Mouse (Mus musculus) left cerebral cortex, adult 2 months (tissue): ENCODE data around the gene Snx30. TPM values are rescaled to one million over a fixed set of nuclear protein-coding genes. Genes with fewer than 3 reads are reported as not detected.
"Not testable (repeated sequence)": the region's sequence is repeated elsewhere in the genome, so short reads cannot be mapped to it uniquely, and the experiment has no call there.

Experiments used
- DNase-seq, 2 experiments: peaks; one replicate each; pipeline ENCODE4 v3.0.0; 2021 to 2022; ENCODE audit warnings: low spot score in 2 of 2, mixed read lengths in 1 of 2; ENCODE audit errors: extremely low spot score in 1 of 2
- H3K27ac ChIP-seq: fragments of 200-600 bp; 2 replicates; pipeline ENCODE4 v1.8.1; 2022
- H3K4me3 ChIP-seq: fragments of 200-600 bp; 2 replicates; pipeline ENCODE4 v1.8.1; 2022
- CTCF ChIP-seq: fragments of 200-600 bp; IDR thresholded peaks from 2 replicates; pipeline ENCODE4 v1.8.1; 2022; ENCODE audit warnings: antibody characterized with exemption, mild to moderate bottlenecking, moderate library complexity
- intact Hi-C: fragments of 180-260 bp; cut with DNase I; formaldehyde crosslinking; loops from one replicate; pipeline ENCODE4 v1.15.1; 2025
- total RNA-seq, 2 experiments: library from RNA; stranded (reverse); gene quantifications; 2 replicates each; pipeline ENCODE4 v1.2.3; 2021

The Snx30 gene
- total RNA-seq, 2 experiments from 2014 or later: 33.4 to 37.2 TPM

DNA sequence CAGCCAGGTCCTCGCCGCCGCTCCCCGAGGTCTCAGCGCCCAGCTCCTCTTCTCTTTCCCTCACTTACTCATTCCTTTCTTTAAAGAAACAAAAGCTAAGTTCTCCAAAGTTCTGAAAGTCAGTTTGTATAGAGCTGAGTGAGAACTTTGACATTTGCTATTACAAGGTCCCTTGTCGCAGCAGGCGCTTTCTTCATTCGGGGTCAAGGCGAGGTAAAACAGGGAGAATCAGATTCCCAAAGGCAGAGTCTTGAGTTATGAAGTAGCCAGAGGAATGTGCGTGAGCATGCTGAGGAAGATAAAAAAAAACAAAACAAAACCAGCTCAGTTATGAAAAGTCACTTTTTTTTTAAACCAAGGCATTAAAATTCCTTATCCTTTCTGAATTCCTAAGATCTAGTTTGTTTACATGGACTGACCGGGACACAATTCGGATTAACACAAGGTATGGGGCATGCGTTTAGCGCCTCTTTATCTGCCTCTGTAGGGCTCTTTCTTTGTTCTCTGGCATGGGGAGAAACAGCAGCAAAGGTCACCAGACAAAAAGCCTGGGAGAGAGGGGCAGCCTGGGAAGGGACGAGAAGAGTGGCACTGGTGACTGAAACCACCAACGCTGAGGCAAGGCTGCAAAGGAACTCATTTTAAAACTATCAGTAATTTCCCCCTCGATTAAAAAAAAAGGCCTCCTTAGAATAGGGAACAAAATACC lies 33.3 kb upstream of the Snx30 start:
- intact Hi-C loops: loop anchor here (5.0 kb wide), 1 partner anchor 155 kb away; no protein-coding TSS in a partner anchor
- no peak for TF ChIP-seq CTCF
- no peak overlapping the region for H3K4me3 ChIP-seq
- no peak for DNase-seq
- H3K27ac ChIP-seq: no peak overlapping the region

DNA sequence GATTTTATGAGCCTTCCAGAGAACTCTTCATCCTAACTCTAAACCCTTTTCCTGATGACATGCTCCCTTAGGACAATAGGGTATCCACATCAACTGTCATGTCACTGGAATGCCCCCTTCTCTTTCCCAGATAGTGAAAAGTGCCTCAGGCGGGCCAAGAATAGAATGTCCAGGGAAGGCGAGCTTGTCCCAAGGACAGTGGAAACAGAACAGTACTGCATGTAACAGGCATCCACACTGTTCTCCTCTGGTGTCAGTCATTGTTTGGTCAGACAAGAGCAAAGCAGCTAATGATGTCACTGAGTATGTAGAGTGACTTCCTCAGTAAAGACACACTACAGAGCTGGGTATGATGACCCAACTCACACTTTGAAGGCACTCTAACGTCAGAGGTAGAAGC lies 27.8 kb upstream of the Snx30 start:
- Histone ChIP-seq H3K27ac (no peak overlapping the region), H3K4me3 (no peak overlapping the region)
- TF ChIP-seq CTCF: no peak
- DNase-seq: no peak
- intact Hi-C loops: no loop called here

DNA sequence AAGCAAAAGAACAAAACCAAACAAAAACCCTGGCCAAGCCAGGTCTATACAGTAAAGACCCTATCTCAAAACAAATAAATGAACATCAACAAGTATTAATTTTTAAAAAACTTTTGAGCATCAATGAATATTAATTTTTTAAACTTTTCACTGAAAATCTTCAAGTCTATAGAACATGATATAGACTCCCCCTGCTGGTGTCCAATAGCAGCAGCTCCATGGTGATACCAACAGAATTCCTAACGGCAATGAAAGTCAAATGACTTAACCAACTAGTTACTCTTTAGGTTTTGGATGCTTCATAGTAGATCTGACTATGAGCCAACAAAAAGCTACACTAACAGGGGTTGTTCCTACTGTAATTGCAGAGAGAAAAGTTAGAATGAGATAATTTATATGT lies 25.1 kb upstream of the Snx30 start:
- no peak overlapping the region for H3K4me3 ChIP-seq
- TF ChIP-seq CTCF: peak; percentile 73
- no peak for DNase-seq
- intact Hi-C loops: loop anchor here (5.0 kb wide), 3 partner anchors 153 to 418 kb away; partner anchors contain the start of gene E130308A19Rik
- H3K27ac ChIP-seq: no peak overlapping the region

DNA sequence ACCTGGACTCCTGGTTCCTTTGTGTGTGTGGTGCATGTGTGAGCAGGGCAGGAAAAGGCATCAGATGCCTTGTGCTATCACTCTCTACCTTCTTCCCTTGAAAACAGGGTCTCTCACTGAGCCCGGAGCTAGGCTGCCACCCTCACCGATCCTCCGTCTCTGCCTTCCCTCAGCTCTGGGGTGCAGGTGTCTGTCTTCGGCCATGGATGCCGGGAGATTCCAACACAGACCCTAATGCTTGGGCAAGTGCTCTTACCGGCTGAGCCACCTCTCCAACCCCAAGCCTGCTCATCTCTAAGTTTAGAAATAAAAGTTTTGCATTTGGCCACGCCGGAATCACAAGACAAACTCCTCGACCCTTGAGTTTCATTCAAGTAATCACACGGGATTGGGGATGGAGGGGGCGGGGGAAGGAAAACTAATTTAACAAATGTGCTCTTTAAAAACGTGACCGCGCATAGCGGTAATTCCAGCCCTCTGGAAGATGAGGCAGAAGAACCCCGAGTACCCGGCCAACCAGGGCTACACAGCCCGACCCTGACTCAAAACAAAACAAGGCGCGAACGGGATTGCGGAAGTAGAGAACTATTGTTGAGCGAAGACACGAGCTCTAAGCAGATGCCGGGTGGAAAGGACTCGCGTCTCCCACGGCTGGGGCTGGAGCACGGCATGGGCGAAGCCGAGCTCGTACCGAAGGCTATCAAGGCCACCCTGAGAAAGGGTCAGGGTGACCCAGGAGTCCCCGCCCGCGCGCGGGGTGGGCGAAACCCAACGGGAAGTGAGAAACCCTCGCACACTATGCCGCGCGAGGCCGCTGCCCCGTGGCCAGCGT lies 22.6 kb upstream of the Snx30 start:
- H3K4me3 ChIP-seq: peak overlapping the region; percentile 96
- intact Hi-C loops: loop anchor here (5.0 kb wide), 3 partner anchors 156 to 421 kb away; partner anchors contain the start of gene E130308A19Rik
- no peak for TF ChIP-seq CTCF
- peak overlapping the region; percentile 83 for H3K27ac ChIP-seq
- DNase-seq: no peak

DNA sequence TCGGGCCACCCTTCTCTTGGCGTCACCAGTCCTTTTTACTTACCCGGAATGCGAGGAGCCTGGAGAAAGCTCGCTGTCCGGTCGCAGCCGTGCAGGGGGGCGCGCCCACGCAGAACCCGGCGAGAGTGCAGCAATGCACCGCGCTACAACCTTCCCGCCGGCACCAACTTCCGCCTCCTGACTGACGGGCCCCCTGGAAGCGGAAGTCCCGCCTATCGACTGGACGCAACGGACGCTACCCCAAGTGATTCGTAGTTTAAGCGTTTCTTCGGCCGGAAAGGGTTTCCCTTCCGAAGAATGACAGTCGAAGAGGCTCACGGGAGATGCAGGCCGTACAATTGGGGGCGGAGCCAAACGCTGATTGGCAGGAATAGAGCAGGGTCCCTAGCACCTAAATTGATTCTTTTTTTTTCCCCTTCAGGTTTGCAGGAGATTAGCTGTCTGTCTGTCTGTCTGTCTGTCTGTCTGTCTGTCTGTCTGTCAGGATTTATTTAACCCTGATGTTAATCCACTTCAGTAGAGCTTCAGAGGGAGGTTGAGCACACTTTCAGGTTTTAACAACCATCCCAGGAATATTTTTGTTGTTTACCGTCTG lies 21.9 kb upstream of the Snx30 start:
- Histone ChIP-seq H3K4me3 (peak overlapping the region; percentile 96), H3K27ac (peak overlapping the region; percentile 83)
- intact Hi-C loops: loop anchor here (5.0 kb wide), 3 partner anchors 156 to 421 kb away; partner anchors contain the start of gene E130308A19Rik
- no peak for TF ChIP-seq CTCF
- peak; percentile 94 to 95 for DNase-seq

DNA sequence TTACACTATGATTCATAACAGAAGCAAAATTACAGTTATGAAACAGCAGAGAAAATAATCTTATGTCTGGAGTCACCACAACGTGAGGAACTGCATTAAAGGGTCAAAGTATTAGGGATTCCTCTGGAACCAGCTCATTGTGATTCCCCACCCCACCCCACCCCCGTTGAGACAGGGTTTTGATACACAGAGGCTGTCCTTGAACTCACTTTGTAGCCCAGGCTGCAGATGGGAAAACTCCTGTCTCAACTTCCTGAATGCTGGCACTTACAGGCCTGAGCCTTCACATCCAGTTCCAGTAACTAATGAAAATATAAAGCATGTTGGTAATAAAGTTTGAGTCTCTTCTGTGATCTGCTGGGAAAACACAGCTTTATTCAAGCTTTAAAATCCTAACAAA lies 20.2 kb upstream of the Snx30 start:
- DNase-seq: no peak
- no peak overlapping the region for H3K4me3 ChIP-seq
- no peak for TF ChIP-seq CTCF
- no peak overlapping the region for H3K27ac ChIP-seq
- intact Hi-C loops: no loop called here

DNA sequence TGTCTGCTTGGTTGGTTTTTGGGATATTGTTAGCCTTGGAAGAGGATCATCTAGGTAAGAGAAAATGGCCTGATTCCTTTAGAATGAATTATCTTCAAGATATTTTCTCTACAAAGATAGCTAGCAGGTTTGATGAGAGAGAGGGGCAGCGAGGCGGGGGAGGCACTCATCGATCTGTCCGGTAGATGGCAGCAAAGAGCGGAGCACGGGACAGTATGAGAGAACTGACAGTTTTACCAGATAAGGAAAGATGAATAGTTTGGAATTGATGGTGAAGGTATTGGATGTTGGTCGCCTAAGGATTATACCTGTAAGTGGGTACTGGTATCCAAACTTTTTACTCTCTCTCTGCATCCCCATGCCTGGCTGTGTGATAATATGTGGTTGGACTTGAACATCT lies 19.0 kb upstream of the Snx30 start:
- Histone ChIP-seq H3K4me3 (no peak overlapping the region), H3K27ac (no peak overlapping the region)
- DNase-seq: peak; percentile 70 to 85
- peak; percentile 93 for TF ChIP-seq CTCF
- intact Hi-C loops: loop anchor here (1.0 to 2.0 kb wide), 3 partner anchors 65 to 142 kb away; no protein-coding TSS in a partner anchor

DNA sequence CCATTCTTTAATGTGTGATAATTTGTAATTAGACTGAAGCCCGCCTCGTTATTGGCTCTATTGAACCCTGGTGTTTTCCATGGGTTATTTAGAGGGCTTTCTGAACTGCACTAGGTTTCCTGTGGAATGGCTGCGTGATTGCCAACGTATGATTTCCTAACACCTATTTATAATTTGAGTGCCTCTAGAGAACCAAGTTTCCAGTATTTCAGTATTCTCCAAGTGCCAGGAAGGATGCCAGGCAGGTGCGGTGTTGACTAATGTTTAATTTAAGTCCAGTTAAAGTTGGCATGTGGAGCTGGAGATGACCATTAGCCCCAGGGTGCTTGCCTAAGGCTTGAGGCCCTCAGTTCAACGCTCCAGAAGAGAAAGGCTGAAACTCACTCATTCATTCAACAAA lies 18.5 kb upstream of the Snx30 start:
- H3K4me3 ChIP-seq: no peak overlapping the region
- no peak for TF ChIP-seq CTCF
- intact Hi-C loops: loop anchor here (2.0 kb wide), 1 partner anchor 142 kb away; no protein-coding TSS in a partner anchor
- no peak for DNase-seq
- no peak overlapping the region for H3K27ac ChIP-seq

DNA sequence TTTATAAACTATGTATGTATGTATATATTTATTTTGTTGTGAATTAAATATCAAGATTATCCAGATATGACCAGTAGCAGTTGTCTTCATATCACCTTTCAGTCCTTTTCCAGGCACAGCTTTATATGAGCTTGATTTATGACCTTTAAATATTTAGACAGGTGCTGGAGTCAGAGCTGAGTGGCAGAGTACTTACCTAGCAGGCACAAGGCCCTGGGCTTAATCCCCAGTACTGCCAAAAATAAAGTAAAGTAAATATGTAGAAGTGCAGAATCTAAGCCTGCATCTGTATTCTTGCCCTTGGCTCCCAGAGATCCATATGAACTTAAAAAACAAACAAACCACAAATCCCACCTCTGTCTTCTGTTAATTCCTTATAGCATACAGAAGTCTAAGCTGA lies 16.6 kb upstream of the Snx30 start:
- H3K4me3 ChIP-seq: no peak overlapping the region
- no peak for DNase-seq
- intact Hi-C loops: no loop called here
- TF ChIP-seq CTCF: no peak
- H3K27ac ChIP-seq: no peak overlapping the region

DNA sequence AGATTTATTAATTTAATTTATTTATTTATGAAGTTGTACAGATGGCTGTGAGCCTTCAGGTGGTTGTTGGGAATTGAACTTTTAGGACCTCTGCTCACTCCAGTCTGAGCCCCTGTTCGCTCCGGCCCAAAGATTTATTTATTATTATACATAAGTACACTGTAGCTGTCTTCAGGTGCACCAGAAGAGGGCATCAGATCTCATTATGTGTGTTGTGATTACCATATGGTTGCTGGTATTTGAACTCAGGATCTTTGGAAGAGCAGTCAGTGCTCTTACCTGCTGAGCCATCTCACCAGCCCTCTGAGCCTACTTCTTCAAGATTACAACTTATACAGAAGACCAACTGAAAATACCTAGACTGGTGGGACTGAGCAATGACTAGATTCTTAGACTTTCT lies 12.0 kb upstream of the Snx30 start:
- intact Hi-C loops, H3K4me3 ChIP-seq, H3K27ac ChIP-seq, DNase-seq: not testable (repeated sequence)
- peak; percentile 9 for TF ChIP-seq CTCF

DNA sequence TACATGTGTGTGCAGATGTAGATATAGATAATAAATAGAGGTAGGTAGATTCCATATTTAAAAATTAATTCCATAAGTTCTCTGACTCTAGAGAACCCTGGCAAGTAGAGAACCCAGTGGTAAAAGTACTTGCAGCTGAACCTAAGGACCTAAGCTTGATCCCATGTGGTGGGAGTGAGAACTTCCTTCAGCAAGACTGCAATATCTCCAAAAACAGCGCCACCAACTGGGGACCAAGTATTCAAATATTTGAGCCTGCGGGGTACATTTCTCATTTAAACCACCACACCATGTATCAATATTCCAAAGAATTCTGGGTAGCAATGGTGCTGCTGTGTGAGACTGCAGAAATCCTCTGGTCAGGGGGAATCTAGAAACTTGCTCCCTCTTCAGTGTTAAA lies 11.5 kb upstream of the Snx30 start:
- DNase-seq: no peak
- Histone ChIP-seq H3K4me3 (no peak overlapping the region), H3K27ac (no peak overlapping the region)
- no peak for TF ChIP-seq CTCF
- intact Hi-C loops: no loop called here

DNA sequence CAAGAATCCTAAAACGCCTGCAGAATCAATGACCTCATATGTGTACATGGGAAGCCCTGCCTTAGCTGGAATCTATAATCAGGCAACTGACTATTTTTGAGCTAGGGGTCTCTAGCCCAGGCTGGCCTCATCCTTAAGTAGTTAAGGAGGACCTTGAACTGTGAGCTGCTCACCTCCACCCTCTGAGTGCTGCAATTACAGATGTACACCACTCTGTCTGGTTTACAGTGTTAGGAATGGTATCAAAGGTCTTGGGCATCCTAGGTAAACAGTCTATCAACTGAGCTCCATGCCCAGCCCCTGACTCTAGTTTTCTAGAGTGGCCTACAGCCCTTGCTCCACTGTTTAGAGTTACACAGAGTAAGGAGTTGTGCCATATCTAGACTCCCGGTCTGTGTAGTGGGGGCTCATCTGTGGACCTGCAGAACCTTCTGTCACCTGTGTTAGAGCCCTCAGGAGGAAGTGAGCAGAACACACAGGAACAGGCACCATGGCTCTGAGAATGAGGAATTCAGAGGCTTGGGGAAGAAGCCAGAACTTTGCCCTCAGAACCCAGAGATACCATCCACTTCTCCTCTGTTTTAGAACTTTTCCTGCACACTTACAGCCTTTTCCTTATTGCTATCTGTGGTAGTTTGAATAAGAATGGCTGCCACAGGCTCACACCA lies 9.7 kb upstream of the Snx30 start:
- no peak for TF ChIP-seq CTCF
- Histone ChIP-seq H3K4me3 (no peak overlapping the region), H3K27ac (no peak overlapping the region)
- intact Hi-C loops: no loop called here
- DNase-seq: no peak
